Comparison of ENCODE assay signal across 8 mouse cellular contexts in the genomic region with DNA sequence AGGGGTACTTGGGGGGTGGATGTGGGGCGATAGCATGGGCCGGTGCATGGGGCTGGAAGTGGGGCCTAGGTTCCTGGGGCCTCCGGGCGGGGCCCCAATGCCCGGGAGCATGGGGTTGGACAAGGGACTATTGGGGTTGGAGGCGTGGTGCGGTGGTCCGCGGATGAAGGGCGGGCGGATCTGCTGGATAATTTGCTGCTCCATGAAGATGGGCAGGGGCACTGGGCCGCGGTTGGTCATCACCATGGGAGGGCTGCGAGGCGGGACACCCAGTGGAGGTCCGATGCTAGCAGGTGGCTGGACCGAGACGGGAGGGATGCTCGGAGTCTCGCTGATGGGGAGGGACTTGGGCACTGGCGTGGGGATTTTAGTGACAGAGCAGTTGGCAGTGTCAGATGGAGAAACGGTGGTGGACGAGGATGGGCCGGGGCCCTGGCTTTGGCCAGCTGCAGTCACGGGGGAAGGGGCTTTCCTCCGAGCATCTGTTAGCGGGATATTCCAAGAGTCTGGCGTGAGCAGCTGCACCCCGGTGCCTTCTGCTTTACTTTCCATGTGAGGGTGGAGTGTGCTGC.
DNase-seq lines count a peak whose midpoint lies in the region; ATAC-seq and TF ChIP-seq lines count a peak whose summit lies in the region.

No protein-coding gene starts in this region.

- peaks cover 7% of the 10 kb centered on the region; the same call in 1 of the 2 replicates for H3K36me3 ChIP-seq in embryonic facial prominence, embryonic 12.5 days
- H3K36me3 ChIP-seq in limb, embryonic 13.5 days: peaks cover 6% of the 10 kb centered on the region; the same call in 1 of the 2 replicates
- H3K36me3 ChIP-seq in stomach, embryonic 14.5 days (ENCODE audit: control insufficient read depth, insufficient read depth, low read length): no peaks in the 10 kb centered on the region

- H3K9ac ChIP-seq in embryonic facial prominence, embryonic 12.5 days: peak overlapping the region; percentile 63
- H3K9ac ChIP-seq in limb, embryonic 13.5 days: peak overlapping the region; percentile 73
- no peak overlapping the region; the same call in 1 of the 2 replicates for H3K9ac ChIP-seq in stomach, embryonic 14.5 days (replicated peaks; ENCODE audit: low read depth, low read length)

- ATAC-seq in embryonic facial prominence, embryonic 12.5 days (ENCODE audit: insufficient number of reproducible peaks, insufficient read depth, low FRiP score, low TSS enrichment): no peak
- peak; percentile 42; the same call in 1 of the 2 replicates for ATAC-seq in limb, embryonic 13.5 days (ENCODE audit: low FRiP score, low read depth)
- ATAC-seq in stomach, embryonic 14.5 days (ENCODE audit: insufficient number of reproducible peaks, insufficient read depth, low FRiP score, low read depth): no peak

- 10% methylated on average over 29 of the region's 29 CpGs for WGBS in embryonic facial prominence, embryonic 12.5 days
- WGBS in limb, embryonic 13.5 days: 7% methylated on average over 29 of the region's 29 CpGs
- 6% methylated on average over 29 of the region's 29 CpGs for WGBS in stomach, embryonic 14.5 days

- peaks cover 43% of the 10 kb centered on the region for H3K27me3 ChIP-seq in embryonic facial prominence, embryonic 12.5 days
- H3K27me3 ChIP-seq in limb, embryonic 13.5 days: peaks cover 62% of the 10 kb centered on the region
- H3K27me3 ChIP-seq in stomach, embryonic 14.5 days (ENCODE audit: control insufficient read depth, insufficient read depth, low read length): peaks cover 28% of the 10 kb centered on the region

- peak overlapping the region; percentile 45 for H3K4me3 ChIP-seq in left cerebral cortex, adult 2 months
- peak overlapping the region; percentile 54 for H3K4me3 ChIP-seq in embryonic facial prominence, embryonic 12.5 days
- H3K4me3 ChIP-seq in limb, embryonic 13.5 days: peak overlapping the region; percentile 58
- H3K4me3 ChIP-seq in stomach, embryonic 14.5 days (ENCODE audit: low read depth, low read length): peak overlapping the region; percentile 51

- peaks cover 20% of the 10 kb centered on the region for H3K4me1 ChIP-seq in embryonic facial prominence, embryonic 12.5 days
- peaks cover 22% of the 10 kb centered on the region for H3K4me1 ChIP-seq in limb, embryonic 13.5 days
- peaks cover 10% of the 10 kb centered on the region; the same call in 1 of the 2 replicates for H3K4me1 ChIP-seq in stomach, embryonic 14.5 days (ENCODE audit: control insufficient read depth, insufficient read depth, low read length)

- intact Hi-C loops in left cerebral cortex, adult 2 months (cut with DNase I): loop anchor here (5.0 kb wide), 2 partner anchors 85 to 100 kb away; no protein-coding TSS in a partner anchor
- intact Hi-C loops in left cerebral cortex, postnatal 25 days (cut with DNase I): loop anchor here (2.0 to 5.0 kb wide), 3 partner anchors 50 to 199 kb away; a partner anchor contains a TSS

- H3K27ac ChIP-seq in left cerebral cortex, adult 2 months: peak overlapping the region; percentile 76
- H3K27ac ChIP-seq in embryonic facial prominence, embryonic 12.5 days: no peak overlapping the region
- no peak overlapping the region for H3K27ac ChIP-seq in limb, embryonic 13.5 days
- H3K27ac ChIP-seq in stomach, embryonic 14.5 days (ENCODE audit: low read length): no peak overlapping the region

- H3K9me3 ChIP-seq in embryonic facial prominence, embryonic 12.5 days: no peaks in the 10 kb centered on the region
- no peaks in the 10 kb centered on the region for H3K9me3 ChIP-seq in limb, embryonic 13.5 days
- H3K9me3 ChIP-seq in stomach, embryonic 14.5 days (ENCODE audit: control insufficient read depth, low read depth, low read length): no peaks in the 10 kb centered on the region

- DNase-seq in left cerebral cortex, adult 2 months (ENCODE audit: extremely low spot score in 1 of 2, low spot score in 2 of 2): no peak
- DNase-seq in left cerebral cortex, postnatal 25 days (ENCODE audit: low spot score in 2 of 2): no peak
- no peak for DNase-seq in adipocyte (ENCODE audit: low spot score)
- DNase-seq in urinary bladder, postnatal 25 days (ENCODE audit: low spot score): no peak
- DNase-seq in urinary bladder, adult 2 months (ENCODE audit: low spot score): no peak

- no peak for TF ChIP-seq CTCF in left cerebral cortex, adult 2 months (IDR thresholded peaks at IDR 0.05)

- peak overlapping the region; percentile 99 for H3K4me2 ChIP-seq in embryonic facial prominence, embryonic 12.5 days (replicated peaks)
- H3K4me2 ChIP-seq in limb, embryonic 13.5 days (replicated peaks): peak overlapping the region; percentile 97
- peak overlapping the region; percentile 99 for H3K4me2 ChIP-seq in stomach, embryonic 14.5 days (replicated peaks; ENCODE audit: low read depth, low read length)
